Mouse (Mus musculus): ENCODE measurements around the gene Lekr1.

The Lekr1 gene

DNA sequence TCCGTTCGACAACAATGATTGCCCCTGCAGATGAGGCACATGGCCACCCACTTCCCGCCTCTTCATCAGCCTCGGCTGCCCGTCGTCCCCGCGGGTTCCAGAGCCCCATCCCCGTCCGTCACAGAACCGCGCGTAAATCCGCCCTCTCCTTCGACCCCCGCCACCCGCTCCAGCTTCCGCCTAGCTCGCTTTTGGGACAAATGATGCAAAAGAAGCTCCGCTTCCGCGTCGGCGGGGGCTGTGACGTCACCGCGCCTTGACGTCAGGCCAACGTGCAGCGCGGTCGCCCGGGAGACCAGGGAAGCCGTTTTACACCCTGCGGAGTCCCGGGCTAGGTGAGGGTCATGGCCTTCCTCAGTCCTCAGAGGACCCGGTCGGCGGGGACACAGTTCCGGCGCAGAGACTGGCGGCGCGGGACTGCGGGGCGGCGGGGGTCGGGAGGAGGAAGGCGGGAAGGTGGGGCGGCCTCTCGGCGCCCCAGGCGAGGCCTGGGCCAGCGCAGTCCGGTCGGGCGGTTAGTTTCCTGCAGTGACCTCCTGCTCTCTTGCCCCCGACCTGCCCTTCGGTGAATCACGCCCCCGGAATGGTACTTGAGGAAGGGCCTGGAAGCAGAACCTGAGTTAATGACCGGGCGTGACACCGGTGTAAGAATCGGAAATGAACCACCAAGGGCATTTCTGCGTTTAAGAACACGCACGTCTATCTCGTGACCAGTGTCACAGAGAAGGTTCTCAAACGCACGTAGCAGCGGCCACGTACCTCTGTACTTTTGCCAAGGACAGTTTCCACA lies at the start of gene Lekr1:
Gene Lekr1, plus strand, starts transcription at position 252 of the 790 bp plus-strand sequence.
- DNase-seq (ENCODE audit: low spot score in 2 of 2): peak; percentile 92 to 95

DNA sequence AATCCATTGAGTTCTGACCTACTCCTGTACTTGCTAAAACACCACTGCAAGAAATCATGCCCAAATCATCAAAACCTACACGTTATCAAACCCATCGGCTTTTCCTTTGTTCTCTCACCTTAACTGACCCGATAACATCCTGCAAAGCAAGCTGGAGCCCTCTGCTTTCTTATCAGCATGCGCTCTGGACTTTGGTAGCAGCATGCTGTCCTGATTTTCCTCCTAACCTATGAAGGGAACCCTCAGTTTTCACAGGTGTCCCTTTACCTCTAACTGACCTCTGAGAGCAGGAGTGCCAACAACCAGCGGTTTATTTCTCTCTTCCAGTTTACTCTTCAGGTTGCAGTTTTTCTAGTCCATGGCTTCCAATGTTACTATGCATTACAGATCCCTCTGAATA lies 48.5 kb upstream of the Lekr1 start:
- no peak for DNase-seq (ENCODE audit: low spot score in 2 of 2)

DNA sequence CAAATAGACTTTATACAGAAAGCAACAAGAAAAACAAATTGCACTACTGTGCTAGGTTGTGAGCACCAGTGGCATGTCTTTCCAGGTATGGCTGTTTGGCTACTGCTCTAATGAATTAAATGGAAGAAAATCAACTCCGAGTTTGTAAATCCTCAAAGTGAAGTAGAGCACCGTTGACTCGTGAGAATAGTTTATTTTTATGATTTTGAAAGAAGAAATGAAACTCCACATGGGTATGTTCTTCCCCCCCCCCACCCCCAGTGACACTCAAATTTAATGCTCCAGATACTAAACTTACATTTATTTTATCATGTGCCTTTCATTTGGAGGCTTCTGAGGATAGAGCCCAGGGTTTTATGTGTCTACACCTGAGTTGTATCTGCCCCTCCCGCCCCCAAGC lies 46.7 kb upstream of the Lekr1 start:
- DNase-seq (ENCODE audit: low spot score in 2 of 2): no peak

DNA sequence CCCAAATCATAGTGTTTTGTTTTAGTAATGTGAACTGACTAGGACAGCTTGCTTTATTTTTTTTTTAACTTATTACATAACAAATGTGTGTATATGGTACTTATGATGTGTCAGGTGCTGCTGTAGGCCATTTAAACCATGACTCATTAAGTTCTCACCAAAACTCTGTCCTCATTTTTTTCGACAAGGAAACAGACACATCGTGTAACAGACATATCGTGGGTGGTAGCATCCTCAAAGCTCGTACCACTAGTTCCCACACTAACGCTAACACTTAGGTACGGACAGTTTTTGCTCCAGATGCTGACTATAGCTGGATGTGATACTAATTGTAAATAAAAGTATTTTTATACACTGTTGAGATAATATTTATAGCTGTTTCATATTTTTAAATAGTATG lies 43.0 kb upstream of the Lekr1 start:
- no peak for DNase-seq (ENCODE audit: low spot score in 2 of 2)

DNA sequence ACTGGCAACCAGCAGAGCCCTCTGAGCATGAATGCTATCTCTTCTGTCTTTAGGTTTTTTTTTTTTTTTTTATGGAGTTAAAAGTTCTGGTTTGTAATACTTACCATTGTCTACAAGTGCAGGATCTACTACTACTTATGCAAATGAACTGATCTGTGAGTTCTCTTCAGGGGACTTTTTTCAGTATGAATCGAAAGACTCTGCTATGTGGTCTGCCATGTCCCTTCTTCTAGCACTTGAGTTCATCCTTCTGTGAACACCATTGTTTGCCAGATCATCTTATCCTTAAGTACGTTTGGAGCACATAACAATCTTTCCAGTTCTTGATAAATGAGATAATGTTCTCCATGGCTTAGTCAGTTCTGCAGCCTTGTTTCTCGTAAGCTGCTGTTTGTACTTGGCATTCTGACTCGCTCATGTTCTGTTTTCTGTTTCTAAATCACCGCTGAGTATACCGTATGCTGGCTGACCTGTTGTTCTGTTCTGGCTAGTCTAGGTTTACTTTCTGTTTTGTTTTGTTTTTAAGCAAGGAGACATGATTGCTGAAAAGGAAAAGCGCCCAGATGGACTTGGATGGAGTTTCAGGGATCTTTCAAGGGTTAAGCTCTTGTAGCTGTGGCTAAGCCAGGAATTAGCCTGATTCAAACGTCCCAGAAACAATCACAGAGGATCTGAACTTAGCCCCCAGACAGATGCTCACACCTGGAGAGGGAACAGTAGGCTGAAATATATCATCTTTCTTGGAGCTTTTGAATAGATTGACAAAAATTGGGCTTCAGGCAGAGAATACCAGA lies 40.3 kb upstream of the Lekr1 start:
- DNase-seq (ENCODE audit: low spot score in 2 of 2): no peak

GRCm38 (mm10) chr3:65626290-65626914 lies 39.6 kb upstream of the Lekr1 start:
- DNase-seq (ENCODE audit: low spot score in 2 of 2): no peak

DNA sequence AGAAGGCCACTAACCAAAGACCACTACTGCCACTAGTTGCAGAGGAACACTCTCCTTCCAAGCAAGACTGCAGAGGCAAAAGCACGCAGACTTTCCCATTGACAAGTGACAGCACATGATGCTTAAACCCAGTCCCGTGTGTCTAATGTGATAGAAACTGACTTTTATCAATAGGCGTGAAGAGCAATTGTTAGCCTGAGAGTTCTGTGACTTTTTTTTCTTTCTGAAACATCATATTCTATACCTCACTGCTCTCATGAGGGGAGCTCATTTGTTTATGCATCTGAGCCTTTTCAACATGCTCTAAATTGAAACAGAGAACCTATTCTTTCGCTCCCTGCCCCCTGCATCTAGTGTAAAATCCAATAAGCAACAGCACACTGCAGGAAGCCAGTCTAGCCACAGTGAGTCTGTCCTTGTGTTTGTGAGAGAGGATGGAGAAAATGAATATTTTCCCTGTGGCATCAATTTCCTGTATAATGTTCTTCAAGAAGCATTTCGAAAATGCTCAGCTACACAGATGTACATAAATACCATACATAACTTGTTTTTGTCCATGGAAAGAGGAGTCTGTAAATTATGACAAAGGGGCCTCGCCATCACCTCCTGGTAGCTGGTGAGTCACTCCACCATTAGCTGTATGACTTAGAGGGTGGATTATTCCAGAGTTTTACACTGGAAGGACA lies 38.9 kb upstream of the Lekr1 start:
- no peak for DNase-seq (ENCODE audit: low spot score in 2 of 2)

DNA sequence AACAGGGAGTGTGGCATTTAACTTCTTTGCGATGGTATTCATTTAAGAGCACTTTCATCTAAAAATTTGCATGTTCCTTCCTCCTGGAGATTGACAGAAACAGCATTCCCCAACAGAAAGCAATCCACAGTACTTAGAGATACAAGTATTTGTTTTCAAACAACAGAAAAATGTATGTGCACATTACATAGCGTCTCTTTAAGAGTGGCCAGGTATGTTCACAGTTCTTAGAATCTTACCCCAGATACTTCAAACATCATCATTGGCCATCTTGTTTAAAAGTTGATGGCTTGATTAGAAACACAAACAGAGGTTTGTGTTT lies 38.4 kb upstream of the Lekr1 start:
- DNase-seq (ENCODE audit: low spot score in 2 of 2): no peak

DNA sequence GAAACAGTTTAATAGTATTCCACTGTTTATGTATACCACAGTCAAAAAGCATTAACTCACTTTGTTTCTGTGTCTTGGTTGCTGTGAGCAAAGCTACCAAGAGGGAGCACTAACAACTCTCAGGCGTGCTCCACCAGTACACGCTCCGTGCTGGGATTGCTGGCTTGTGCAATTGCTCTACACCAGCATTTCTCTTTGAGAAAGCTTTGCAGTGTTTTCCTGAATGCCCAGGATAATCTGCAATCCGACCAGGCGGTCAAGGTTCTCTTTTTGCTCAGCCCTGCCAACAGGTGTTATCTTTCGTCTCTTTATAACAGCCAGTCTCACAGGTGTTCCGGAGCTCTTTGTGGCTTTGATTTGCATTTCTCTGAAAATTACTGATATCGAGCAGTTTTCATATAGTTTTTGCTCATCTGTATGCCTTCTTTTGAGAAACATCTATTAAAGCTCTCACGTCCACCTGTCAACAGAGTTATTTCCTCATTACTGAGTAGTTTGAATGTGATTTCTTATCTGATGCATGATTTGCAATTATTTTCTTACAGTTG lies 36.4 kb upstream of the Lekr1 start:
- no peak for DNase-seq (ENCODE audit: low spot score in 2 of 2)

- DNase-seq (ENCODE audit: low spot score in 2 of 2): no peak
These were observed 32.4 kb upstream of the Lekr1 start for GRCm38 (mm10) chr3:65633604-65634003.

DNA sequence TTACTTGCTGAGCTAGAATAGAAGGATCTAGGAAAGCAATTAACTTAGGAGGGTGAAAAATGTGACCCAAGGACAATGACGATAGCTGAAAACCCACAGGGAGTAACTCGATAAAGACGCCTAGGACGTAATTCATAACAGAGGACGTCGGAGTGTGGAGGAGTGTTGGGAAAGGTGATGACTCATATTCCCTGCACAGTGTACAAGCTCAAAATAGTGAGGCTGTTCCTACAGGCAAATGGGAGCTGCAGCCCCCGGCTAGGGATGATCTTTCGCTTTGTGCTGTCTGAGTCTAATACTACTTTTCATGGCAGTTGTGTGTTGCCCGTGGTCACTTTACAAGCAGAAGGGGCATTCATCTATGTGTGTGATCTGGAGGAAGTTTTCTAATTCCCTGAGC lies 30.0 kb upstream of the Lekr1 start:
- DNase-seq (ENCODE audit: low spot score in 2 of 2): peak; percentile 26 to 30

- DNase-seq (ENCODE audit: low spot score in 2 of 2): no peak
These were observed 28.7 kb upstream of the Lekr1 start for GRCm38 (mm10) chr3:65637313-65637712.

- no peak for DNase-seq (ENCODE audit: low spot score in 2 of 2)
These were observed 27.1 kb upstream of the Lekr1 start for GRCm38 (mm10) chr3:65638896-65639295.

DNA sequence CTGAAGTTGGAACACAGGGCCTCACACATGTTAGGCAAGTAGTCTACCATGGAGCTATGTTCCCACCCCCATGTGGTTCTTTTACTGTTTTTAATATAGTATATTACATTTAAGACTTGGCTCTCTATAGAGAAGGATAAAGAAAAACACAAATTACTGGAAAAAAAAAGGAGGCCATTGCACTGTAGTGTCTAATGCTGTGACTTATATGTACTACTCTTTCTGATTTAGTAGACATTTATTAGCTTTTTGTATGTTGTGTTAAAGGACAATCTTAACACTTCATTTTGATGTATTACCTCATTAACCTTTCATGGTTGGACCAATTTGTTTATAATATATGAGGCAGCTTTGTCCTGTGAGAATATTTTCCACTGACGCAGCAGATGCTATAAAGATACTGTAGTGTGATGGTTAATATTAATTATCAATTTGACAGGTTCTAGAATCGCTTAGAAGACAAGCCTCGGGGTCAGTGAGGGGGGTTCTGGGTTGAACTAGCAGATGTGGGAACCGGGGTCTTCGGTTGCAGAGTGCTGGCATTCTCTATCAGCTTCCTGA lies 26.5 kb upstream of the Lekr1 start:
- no peak for DNase-seq (ENCODE audit: low spot score in 2 of 2)

DNA sequence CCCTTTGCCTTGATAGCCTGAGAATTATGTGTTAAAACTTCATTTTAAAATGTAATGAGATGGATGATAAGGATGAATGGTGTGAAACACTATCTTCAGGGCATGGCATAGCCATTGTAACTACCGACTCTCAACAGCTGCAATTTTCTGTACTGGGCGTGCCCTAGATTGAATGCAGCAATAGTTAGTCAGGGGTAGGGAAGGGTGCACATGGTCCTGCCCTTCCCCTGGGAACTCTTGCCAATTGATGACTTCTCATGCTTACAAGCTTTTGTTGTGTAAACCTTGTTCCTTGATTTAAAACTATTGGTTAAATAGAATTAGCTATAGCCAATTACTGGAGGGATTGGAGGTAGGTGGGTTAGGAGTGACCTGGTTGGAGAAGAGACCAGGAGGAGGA lies 23.1 kb upstream of the Lekr1 start:
- DNase-seq (ENCODE audit: low spot score in 2 of 2): no peak

DNA sequence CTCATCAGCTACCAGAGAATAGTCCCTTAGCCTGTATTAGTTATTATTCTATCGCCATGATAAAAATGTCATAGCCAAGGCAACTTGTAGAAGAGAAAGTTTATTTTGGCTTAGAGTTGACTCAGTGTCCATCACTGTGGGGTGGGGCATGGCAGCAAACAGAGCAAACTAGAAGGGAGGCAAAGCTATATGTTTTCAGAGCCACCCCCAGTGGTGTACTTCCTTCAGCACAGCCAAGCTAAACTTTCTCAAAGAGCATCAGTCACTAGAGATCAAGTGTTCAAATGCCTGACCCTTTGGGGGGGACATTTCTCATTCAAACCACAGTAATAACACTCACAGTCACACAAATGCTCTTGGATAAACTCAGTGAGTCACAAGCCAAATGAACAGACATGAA lies 22.4 kb upstream of the Lekr1 start:
- no peak for DNase-seq (ENCODE audit: low spot score in 2 of 2)

DNA sequence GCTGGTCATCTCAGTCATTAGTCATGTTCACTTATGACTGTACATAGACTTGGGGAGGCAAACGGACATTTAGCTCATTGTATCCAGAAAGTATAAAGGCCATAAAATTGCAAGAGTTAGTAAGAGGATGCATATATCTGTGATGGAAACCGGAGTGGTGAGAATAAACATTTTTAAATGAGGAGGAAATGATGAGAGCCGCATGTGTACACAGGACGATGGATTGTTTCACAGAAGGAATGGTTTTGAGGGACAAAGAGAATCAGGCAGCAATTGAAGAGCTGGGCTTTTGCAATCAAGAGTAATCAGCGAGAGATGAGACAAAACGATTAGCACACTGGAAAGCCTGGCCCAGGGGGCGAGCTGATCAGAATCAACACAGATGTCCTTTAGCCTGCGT lies 18.4 kb upstream of the Lekr1 start:
- no peak for DNase-seq (ENCODE audit: low spot score in 2 of 2)

DNA sequence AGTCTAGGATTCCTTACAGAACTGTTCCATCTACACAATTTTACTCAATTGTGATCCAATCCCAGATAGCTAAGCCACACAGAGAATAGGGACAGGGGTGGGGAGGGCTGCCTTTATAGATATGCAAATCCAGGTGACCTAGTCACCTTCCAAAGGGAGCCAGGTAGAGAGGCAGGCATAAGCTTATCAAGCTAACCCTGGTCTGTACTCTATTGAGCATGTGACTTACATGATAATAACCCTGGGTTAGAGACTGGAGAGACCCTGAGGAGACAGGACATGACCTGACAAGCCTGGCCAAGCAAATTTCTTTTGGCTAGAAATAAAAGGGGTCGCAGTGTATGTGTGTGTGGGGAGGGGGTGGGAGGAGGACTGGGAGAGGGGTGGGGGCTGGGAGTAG lies 17.1 kb upstream of the Lekr1 start:
- no peak for DNase-seq (ENCODE audit: low spot score in 2 of 2)

GRCm38 (mm10) chr3:65650156-65650815 lies 15.7 kb upstream of the Lekr1 start:
- no peak for DNase-seq (ENCODE audit: low spot score in 2 of 2)

- DNase-seq (ENCODE audit: low spot score in 2 of 2): no peak
These were observed 11.4 kb upstream of the Lekr1 start for GRCm38 (mm10) chr3:65654541-65655206.

DNA sequence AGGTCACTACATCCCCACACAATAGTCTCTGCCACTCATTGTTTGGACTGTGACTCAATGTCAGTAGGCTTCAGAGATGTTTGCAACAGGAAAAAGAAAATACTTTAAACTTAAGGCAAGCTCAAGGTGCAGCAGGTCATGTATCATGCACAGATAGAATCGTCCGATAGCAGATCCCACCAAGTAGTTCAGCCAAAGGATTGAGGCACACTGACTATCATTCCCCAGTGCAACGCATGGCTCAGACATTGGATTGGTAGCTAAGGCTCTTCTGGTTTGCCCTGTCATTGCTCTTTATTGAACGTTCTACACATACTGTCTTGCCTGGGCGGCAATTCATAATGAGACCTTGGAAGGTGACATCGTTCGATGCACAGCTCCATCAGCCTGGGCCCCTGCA lies 9.6 kb upstream of the Lekr1 start:
- no peak for DNase-seq (ENCODE audit: low spot score in 2 of 2)

All from frontal cortex, postnatal 36 days (tissue).